Mouse (Mus musculus) spleen, adult 2 months (tissue): ENCODE measurements at regions not wholly inside any gene's neighbourhood (a gene's known extent, or its start where the extent isn't known, plus 50 kb on each side); places are given as distances from the start of the nearest gene placed in this dataset.

Experiments
- CTCF ChIP-seq: fragments of 200-500 bp; IDR thresholded peaks from 2 replicates; pipeline ENCODE4 v1.5.1; 2011; ENCODE audit warnings: mild to moderate bottlenecking, inconsistent platforms; ENCODE audit not compliant: insufficient read depth, insufficient read length, insufficient replicate concordance; ENCODE audit errors: extremely low read depth
- POLR2A ChIP-seq: fragments of 200-500 bp; IDR thresholded peaks from 2 replicates; pipeline ENCODE4 v1.6.1; 2011; ENCODE audit warnings: low read depth, low read length, inconsistent platforms

DNA sequence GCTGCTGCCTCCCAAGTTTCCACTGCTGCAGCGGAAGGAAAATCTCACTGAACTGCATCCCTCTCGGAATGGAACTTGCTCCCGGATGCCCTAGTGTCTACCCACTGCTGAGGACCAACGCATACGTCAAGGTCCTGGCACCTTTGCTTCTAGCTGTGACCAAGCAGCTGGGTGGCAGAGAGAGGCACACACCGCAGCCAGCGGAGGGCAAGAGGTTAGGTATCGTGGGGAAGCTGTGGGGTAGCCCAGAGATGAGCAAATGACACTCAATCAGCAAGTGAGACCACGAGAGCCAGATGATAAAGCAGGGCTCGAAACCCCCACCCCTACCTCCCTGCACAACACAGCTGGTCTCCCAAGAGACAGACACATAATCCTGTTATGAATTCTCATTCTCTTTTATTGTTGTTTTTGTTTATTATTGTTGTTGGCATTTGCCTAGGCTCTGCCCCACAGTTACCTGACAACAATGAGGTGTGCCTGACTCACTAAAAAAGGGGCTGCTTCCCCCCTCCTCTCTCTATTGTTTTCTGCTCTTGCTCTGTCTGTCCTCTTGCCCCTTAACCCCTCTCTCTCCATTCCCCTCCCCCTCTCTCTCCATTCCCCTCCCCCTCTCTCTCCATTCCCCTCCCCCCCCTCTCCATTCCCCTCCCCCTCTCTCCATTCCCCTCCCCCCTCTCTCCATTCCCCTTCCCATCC, 112.0 kb upstream of the Spred2 start:
- no peak for TF ChIP-seq CTCF
- no peak for TF ChIP-seq POLR2A
